Mouse (Mus musculus) forebrain, embryonic 11.5 days (tissue): ENCODE results near the gene Fstl1. TPM values are rescaled to one million over a fixed set of nuclear protein-coding genes. Genes with fewer than 3 reads are reported as not detected.

Experiments
- ATAC-seq: fragments of 200-750 bp; cut with Nextera tagmentation; replicated peaks from 2 replicates; pipeline ENCODE4 v1.8.0; 2017; ENCODE audit warnings: moderate TSS enrichment; ENCODE audit not compliant: low FRiP score
- DNase-seq: peaks from one replicate; pipeline ENCODE4 v3.0.0-alpha.2; 2017; ENCODE audit warnings: low spot score
- H3K27ac ChIP-seq: fragments of 300-500 bp; sonication (generic); 2 replicates; pipeline ENCODE4 v1.5.1; 2014; ENCODE audit warnings: low read depth, low read length
- H3K27me3 ChIP-seq: fragments of 300-500 bp; sonication (generic); 2 replicates; pipeline ENCODE4 v1.6.1; 2014; ENCODE audit warnings: mild to moderate bottlenecking, low read length, mixed read lengths; ENCODE audit not compliant: control insufficient read depth, insufficient read depth
- H3K36me3 ChIP-seq: fragments of 300-500 bp; sonication (generic); 2 replicates; pipeline ENCODE4 v1.6.1; 2014; ENCODE audit warnings: mild to moderate bottlenecking, low read length, moderate library complexity, mixed read lengths; ENCODE audit not compliant: control insufficient read depth, insufficient read depth
- H3K4me1 ChIP-seq: fragments of 300-500 bp; sonication (generic); replicated peaks from 2 replicates; pipeline ENCODE4 v1.6.1; 2014; ENCODE audit warnings: low read length, mixed read lengths; ENCODE audit not compliant: control insufficient read depth, insufficient read depth
- H3K4me2 ChIP-seq: fragments of 300-500 bp; sonication (generic); 2 replicates; pipeline ENCODE4 v1.6.1; 2014; ENCODE audit warnings: low read depth, mild to moderate bottlenecking, low read length, moderate library complexity, mixed read lengths; ENCODE audit not compliant: severe bottlenecking
- H3K4me3 ChIP-seq: fragments of 300-500 bp; sonication (generic); 2 replicates; pipeline ENCODE4 v1.5.1; 2014; ENCODE audit warnings: low read depth, low read length
- H3K9ac ChIP-seq: fragments of 300-500 bp; sonication (generic); 2 replicates; pipeline ENCODE4 v1.6.1; 2014; ENCODE audit warnings: low read length
- H3K9me3 ChIP-seq: fragments of 300-500 bp; sonication (generic); 2 replicates; pipeline ENCODE4 v1.6.1; 2016; ENCODE audit warnings: low read length, mixed read lengths; ENCODE audit not compliant: control insufficient read depth
- WGBS: fragments of 180-500 bp; shearing (Covaris S2); extraction: QIAGEN DNeasy Blood & Tissue Kit; methylation state at CpG from one replicate; pipeline ENCODE4 v1.1.7; 2014; 5-methylcytosine and 5-hydroxymethylcytosine counted together
- polyA plus RNA-seq: library from polyadenylated mRNA; unstranded; fragments of >200 nt; fragmentation: Nextera tagmentation; extraction: Ambion mirVana; gene quantifications from 2 replicates; pipeline ENCODE4 v1.2.1, GENCODE M21; 2014

The Fstl1 gene
- polyA plus RNA-seq, 1 experiment from 2014 or later, result 176 TPM

GRCm38 (mm10) chr16:37847081-37847480, 70.4 kb downstream of the Fstl1 start:
- Histone ChIP-seq H3K4me1 (no peaks in the 10 kb centered on the region), H3K27me3 (no peaks in the 10 kb centered on the region), H3K36me3 (no peaks in the 10 kb centered on the region), H3K4me2 (no peak overlapping the region), H3K9ac (no peak overlapping the region), H3K9me3 (no peaks in the 10 kb centered on the region), H3K27ac (no peak overlapping the region), H3K4me3 (no peak overlapping the region)
- ATAC-seq, result no peak
- WGBS, result 91% methylated on average over 3 of the region's 3 CpGs
- no peak for DNase-seq

GRCm38 (mm10) chr16:37851366-37851765, 74.7 kb downstream of the Fstl1 start:
- Histone ChIP-seq H3K27me3 (no peaks in the 10 kb centered on the region), H3K27ac (no peak overlapping the region), H3K9ac (no peak overlapping the region), H3K4me1 (no peaks in the 10 kb centered on the region), H3K36me3 (no peaks in the 10 kb centered on the region), H3K4me3 (no peak overlapping the region), H3K4me2 (no peak overlapping the region), H3K9me3 (no peaks in the 10 kb centered on the region)
- ATAC-seq, result no peak
- no peak for DNase-seq
- 57% methylated on average over 5 of the region's 5 CpGs for WGBS

GRCm38 (mm10) chr16:37853279-37853678, 76.6 kb downstream of the Fstl1 start:
- Histone ChIP-seq H3K9me3 (no peaks in the 10 kb centered on the region), H3K4me2 (no peak overlapping the region), H3K9ac (no peak overlapping the region), H3K4me1 (no peaks in the 10 kb centered on the region), H3K27ac (no peak overlapping the region), H3K36me3 (no peaks in the 10 kb centered on the region), H3K4me3 (no peak overlapping the region), H3K27me3 (no peaks in the 10 kb centered on the region)
- ATAC-seq (no peak), DNase-seq (no peak)
- WGBS, result 78% methylated on average over 9 of the region's 9 CpGs

GRCm38 (mm10) chr16:37854054-37854453, 77.4 kb downstream of the Fstl1 start:
- Histone ChIP-seq H3K9me3 (no peaks in the 10 kb centered on the region), H3K27me3 (no peaks in the 10 kb centered on the region), H3K4me2 (no peak overlapping the region), H3K4me1 (no peaks in the 10 kb centered on the region), H3K36me3 (no peaks in the 10 kb centered on the region), H3K9ac (no peak overlapping the region), H3K4me3 (no peak overlapping the region), H3K27ac (no peak overlapping the region)
- no peak for ATAC-seq
- WGBS, result 79% methylated on average over 14 of the region's 14 CpGs
- no peak for DNase-seq

- WGBS, result 83% methylated on average over 5 of the region's 5 CpGs
- no peak overlapping the region for H3K4me2 ChIP-seq
- H3K9ac ChIP-seq, result no peak overlapping the region
- H3K27ac ChIP-seq, result no peak overlapping the region
- H3K27me3 ChIP-seq, result no peaks in the 10 kb centered on the region
- DNase-seq (no peak), ATAC-seq (no peak)
- no peaks in the 10 kb centered on the region for H3K9me3 ChIP-seq
- no peaks in the 10 kb centered on the region for H3K36me3 ChIP-seq
- H3K4me3 ChIP-seq, result no peak overlapping the region
- H3K4me1 ChIP-seq, result no peaks in the 10 kb centered on the region
Observed at GRCm38 (mm10) chr16:37854593-37854992, 77.9 kb downstream of the Fstl1 start.

GRCm38 (mm10) chr16:37855583-37855982, 78.9 kb downstream of the Fstl1 start:
- DNase-seq, result no peak
- no peak overlapping the region for H3K27ac ChIP-seq
- 86% methylated on average over 8 of the region's 8 CpGs for WGBS
- no peak overlapping the region for H3K9ac ChIP-seq
- ATAC-seq, result no peak
- no peaks in the 10 kb centered on the region for H3K4me1 ChIP-seq
- H3K27me3 ChIP-seq, result no peaks in the 10 kb centered on the region
- no peaks in the 10 kb centered on the region for H3K9me3 ChIP-seq
- H3K4me3 ChIP-seq, result no peak overlapping the region
- no peaks in the 10 kb centered on the region for H3K36me3 ChIP-seq
- H3K4me2 ChIP-seq, result no peak overlapping the region

GRCm38 (mm10) chr16:37856327-37856726, 79.7 kb downstream of the Fstl1 start:
- no peak overlapping the region for H3K27ac ChIP-seq
- H3K36me3 ChIP-seq, result no peaks in the 10 kb centered on the region
- H3K4me3 ChIP-seq, result no peak overlapping the region
- H3K9me3 ChIP-seq, result no peaks in the 10 kb centered on the region
- no peaks in the 10 kb centered on the region for H3K27me3 ChIP-seq
- DNase-seq (no peak), ATAC-seq (no peak)
- no peak overlapping the region for H3K4me2 ChIP-seq
- 78% methylated on average over 3 of the region's 3 CpGs for WGBS
- no peak overlapping the region for H3K9ac ChIP-seq
- no peaks in the 10 kb centered on the region for H3K4me1 ChIP-seq

GRCm38 (mm10) chr16:37857495-37857894, 80.8 kb downstream of the Fstl1 start:
- ATAC-seq, result no peak
- no peak overlapping the region for H3K4me3 ChIP-seq
- H3K4me2 ChIP-seq, result no peak overlapping the region
- WGBS, result 75% methylated on average over 8 of the region's 8 CpGs
- H3K27me3 ChIP-seq, result no peaks in the 10 kb centered on the region
- H3K9ac ChIP-seq, result no peak overlapping the region
- no peaks in the 10 kb centered on the region; the same call in 1 of the 2 replicates for H3K9me3 ChIP-seq
- no peak for DNase-seq
- no peak overlapping the region for H3K27ac ChIP-seq
- no peaks in the 10 kb centered on the region for H3K4me1 ChIP-seq
- H3K36me3 ChIP-seq, result no peaks in the 10 kb centered on the region

GRCm38 (mm10) chr16:37860213-37860612, 83.5 kb downstream of the Fstl1 start:
- no peaks in the 10 kb centered on the region for H3K36me3 ChIP-seq
- no peaks in the 10 kb centered on the region; the same call in 1 of the 2 replicates for H3K9me3 ChIP-seq
- no peak for ATAC-seq
- H3K4me2 ChIP-seq, result no peak overlapping the region
- no peaks in the 10 kb centered on the region for H3K27me3 ChIP-seq
- 88% methylated on average over 7 of the region's 7 CpGs for WGBS
- no peak overlapping the region for H3K27ac ChIP-seq
- H3K4me3 ChIP-seq, result no peak overlapping the region
- H3K4me1 ChIP-seq, result no peaks in the 10 kb centered on the region
- DNase-seq, result no peak
- no peak overlapping the region for H3K9ac ChIP-seq
